Comparison of ENCODE assay signal across 10 mouse cellular contexts in the genomic region with DNA sequence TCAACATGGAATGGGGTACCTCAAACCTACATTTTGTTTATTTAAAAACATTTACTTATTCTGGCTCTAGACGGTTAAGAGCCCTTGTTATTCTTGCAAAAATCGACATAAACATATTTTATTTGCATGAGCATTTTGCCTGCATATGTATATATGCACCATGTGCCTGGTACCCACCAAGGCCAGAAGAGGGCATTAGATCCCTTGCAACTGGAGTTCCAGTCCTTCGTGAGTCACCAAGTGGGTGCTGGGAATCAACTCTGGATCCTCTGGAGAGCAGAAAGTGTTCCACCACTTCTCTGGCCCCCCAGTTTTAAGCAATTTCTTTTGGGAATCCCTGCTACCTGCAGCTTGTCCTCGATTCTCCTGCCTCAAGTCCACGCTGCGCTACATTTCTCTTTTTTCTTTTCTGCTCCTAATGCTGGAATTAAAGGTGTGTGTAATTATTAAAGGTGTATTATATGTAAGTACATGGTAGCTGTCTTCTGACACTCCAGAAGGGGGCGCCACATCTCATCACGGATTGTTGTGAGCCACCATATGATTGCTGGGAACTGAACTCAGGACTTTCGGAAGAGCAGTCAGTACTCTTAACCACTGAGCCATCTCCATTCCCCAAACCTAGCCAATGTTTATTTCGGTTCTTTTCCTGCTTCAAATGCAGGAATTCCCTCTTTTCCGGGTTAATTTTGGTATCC. TPM values are rescaled to one million over a fixed set of nuclear protein-coding genes. Genes with fewer than 3 reads are reported as not detected.
DNase-seq lines count a peak whose midpoint lies in the region; ATAC-seq and TF ChIP-seq lines count a peak whose summit lies in the region.
"Had no signal": no experiment of that assay in that cellular context is flagged by ENCODE, and none has a peak within 500 bp of the region (broad histone marks: within the 10 kb centered on the region; RNA-seq: fewer than 3 reads in every experiment).

No protein-coding gene starts in this region.

- no peak for ATAC-seq in forebrain, embryonic 13.5 days
- no peak for ATAC-seq in forebrain, embryonic 14.5 days
- no peak for ATAC-seq in megakaryocyte progenitor cell, adult 5-6 weeks (replicated peaks; ENCODE audit: poor library complexity)

- TF ChIP-seq CTCF in lung, adult 2 months (IDR thresholded peaks at IDR 0.05; ENCODE audit: insufficient read depth, low read length), result no peak

- 91% methylated on average over 11 of the region's 11 CpGs for WGBS in forebrain, embryonic 13.5 days
- 95% methylated on average over 11 of the region's 11 CpGs for WGBS in forebrain, embryonic 14.5 days
- WGBS in limb, embryonic 10.5 days, result 90% methylated on average over 11 of the region's 11 CpGs
- 92% methylated on average over 11 of the region's 11 CpGs for WGBS in lung, adult 2 months

- peaks cover 15% of the 10 kb centered on the region for H3K4me1 ChIP-seq in forebrain, embryonic 13.5 days
- H3K4me1 ChIP-seq in forebrain, embryonic 14.5 days (ENCODE audit: control insufficient read depth, insufficient read depth, low read length), result peaks cover 7% of the 10 kb centered on the region; the same call in 1 of the 2 replicates
- peaks cover 38% of the 10 kb centered on the region for H3K4me1 ChIP-seq in limb, embryonic 10.5 days
- H3K4me1 ChIP-seq in lung, adult 2 months (ENCODE audit: control insufficient read depth, insufficient read depth, low read length), result 0 out of 2 replicates have a peak, but pooled peaks cover 3% of the 10 kb centered on the region

- H3K9me3 ChIP-seq in forebrain, embryonic 13.5 days (replicated peaks), result no peaks in the 10 kb centered on the region
- no peaks in the 10 kb centered on the region for H3K9me3 ChIP-seq in forebrain, embryonic 14.5 days (replicated peaks; ENCODE audit: control insufficient read depth, low read length)
- no peaks in the 10 kb centered on the region for H3K9me3 ChIP-seq in limb, embryonic 10.5 days (replicated peaks)

- no peaks in the 10 kb centered on the region for H3K27me3 ChIP-seq in forebrain, embryonic 13.5 days
- no peaks in the 10 kb centered on the region for H3K27me3 ChIP-seq in forebrain, embryonic 14.5 days (replicated peaks; ENCODE audit: control insufficient read depth, insufficient read depth, low read length)
- H3K27me3 ChIP-seq in limb, embryonic 10.5 days (ENCODE audit: low read depth, poor library complexity, severe bottlenecking), result no peaks in the 10 kb centered on the region
- H3K27me3 ChIP-seq in splenic B cell, adult 2 months (ENCODE audit: control insufficient read depth, insufficient read depth, low read length, poor library complexity, severe bottlenecking), result no peaks in the 10 kb centered on the region

- H3K36me3 ChIP-seq in forebrain, embryonic 13.5 days (ENCODE audit: poor library complexity, severe bottlenecking), result peaks cover 23% of the 10 kb centered on the region
- peaks cover 18% of the 10 kb centered on the region for H3K36me3 ChIP-seq in forebrain, embryonic 14.5 days (ENCODE audit: control insufficient read depth, insufficient read depth, low read length)
- H3K36me3 ChIP-seq in limb, embryonic 10.5 days, result peaks cover 13% of the 10 kb centered on the region
- H3K36me3 ChIP-seq in splenic B cell, adult 2 months (ENCODE audit: control insufficient read depth, insufficient read depth, low read length, poor library complexity, severe bottlenecking), result no peaks in the 10 kb centered on the region

- no peak overlapping the region for H3K4me3 ChIP-seq in forebrain, embryonic 13.5 days
- H3K4me3 ChIP-seq in forebrain, embryonic 14.5 days (ENCODE audit: low read depth, low read length), result no peak overlapping the region
- H3K4me3 ChIP-seq in limb, embryonic 10.5 days, result peak overlapping the region; percentile 66; the same call in 1 of the 2 replicates
- H3K4me3 ChIP-seq in lung, adult 2 months (replicated peaks; ENCODE audit: extremely low read depth, low read depth, low read length), result no peak overlapping the region

- no peak overlapping the region for H3K9ac ChIP-seq in forebrain, embryonic 13.5 days
- no peak overlapping the region for H3K9ac ChIP-seq in forebrain, embryonic 14.5 days (ENCODE audit: low read length)

- no peak overlapping the region for H3K27ac ChIP-seq in forebrain, embryonic 13.5 days
- no peak overlapping the region for H3K27ac ChIP-seq in forebrain, embryonic 14.5 days (ENCODE audit: low read depth, low read length)
- H3K27ac ChIP-seq in limb, embryonic 10.5 days, result no peak overlapping the region

- H3K4me2 ChIP-seq in forebrain, embryonic 13.5 days, result peak overlapping the region; percentile 97
- no peak overlapping the region for H3K4me2 ChIP-seq in forebrain, embryonic 14.5 days (ENCODE audit: low read length)

- no peak for DNase-seq in forebrain, embryonic 14.5 days (ENCODE audit: low spot score)
- DNase-seq in thymus, postnatal 0 days (ENCODE audit: low spot score), result peak; percentile 17
- DNase-seq in thymus, postnatal 36 days, result no peak
- DNase-seq in limb, embryonic 10.5 days (ENCODE audit: low spot score), result no peak
- peak; percentile 25 for DNase-seq in splenic B cell, adult 2 months (ENCODE audit: low read depth, low spot score)
- DNase-seq in lung, adult 2 months, result no peak
- DNase-seq: adrenal gland, postnatal 14 days; embryo, embryonic 11 days had no signal

- no peak for TF ChIP-seq POLR2A in lung, adult 2 months (IDR thresholded peaks at IDR 0.05; ENCODE audit: borderline replicate concordance, extremely low read depth, low read depth, low read length)

RNA-seq across cellular contexts. Expression of gene Sv2a, which starts 14.8 kb away (rescaled TPM):
- 29.3 and 37.9 TPM in 2 replicates for polyA plus RNA-seq in forebrain, embryonic 13.5 days (2015; fragmentation: Nextera tagmentation; extraction: Ambion mirVana)
- 44.4 and 56.2 TPM in 2 replicates for polyA plus RNA-seq in forebrain, embryonic 14.5 days (2014; fragmentation: Nextera tagmentation; extraction: Ambion mirVana)
- 1.2 and 2.3 TPM in 2 replicates for polyA plus RNA-seq in thymus, postnatal 0 days (2015; fragmentation: Nextera tagmentation; extraction: Ambion mirVana)
- polyA plus RNA-seq in limb, embryonic 10.5 days (2016; fragmentation: Nextera tagmentation; extraction: Ambion mirVana), result 3.6 and 3.9 TPM in 2 replicates
- 0.34 and 0.49 TPM in 2 replicates for total RNA-seq in megakaryocyte progenitor cell, adult 5-6 weeks (2015)
- 0.21 and 0.51 TPM in 2 replicates for total RNA-seq in megakaryocyte progenitor cell, adult 5-6 weeks (2017)
- 1.5 and 1.6 TPM in 2 replicates for polyA plus RNA-seq in lung, adult 2 months (2012; rRNA removed)

RNA-seq across cellular contexts. Expression of gene Sf3b4, which starts 23.6 kb away (rescaled TPM):
- polyA plus RNA-seq in forebrain, embryonic 13.5 days (2015; fragmentation: Nextera tagmentation; extraction: Ambion mirVana), result 161 and 181 TPM in 2 replicates
- 169 and 170 TPM in 2 replicates for polyA plus RNA-seq in forebrain, embryonic 14.5 days (2014; fragmentation: Nextera tagmentation; extraction: Ambion mirVana)
- polyA plus RNA-seq in thymus, postnatal 0 days (2015; fragmentation: Nextera tagmentation; extraction: Ambion mirVana), result 129 and 151 TPM in 2 replicates
- polyA plus RNA-seq in limb, embryonic 10.5 days (2016; fragmentation: Nextera tagmentation; extraction: Ambion mirVana), result 290 and 304 TPM in 2 replicates
- total RNA-seq in megakaryocyte progenitor cell, adult 5-6 weeks (2015), result 88.5 and 92.4 TPM in 2 replicates
- 23.0 and 24.6 TPM in 2 replicates for total RNA-seq in megakaryocyte progenitor cell, adult 5-6 weeks (2017)
- 66.2 and 71.6 TPM in 2 replicates for polyA plus RNA-seq in lung, adult 2 months (2012; rRNA removed)

RNA-seq across cellular contexts. Expression of gene Bola1, which starts 23.7 kb away (rescaled TPM):
- polyA plus RNA-seq in forebrain, embryonic 13.5 days (2015; fragmentation: Nextera tagmentation; extraction: Ambion mirVana), result 82.2 and 86.6 TPM in 2 replicates
- 80.7 and 96.3 TPM in 2 replicates for polyA plus RNA-seq in forebrain, embryonic 14.5 days (2014; fragmentation: Nextera tagmentation; extraction: Ambion mirVana)
- 84.7 and 86.0 TPM in 2 replicates for polyA plus RNA-seq in thymus, postnatal 0 days (2015; fragmentation: Nextera tagmentation; extraction: Ambion mirVana)
- 74.2 and 76.5 TPM in 2 replicates for polyA plus RNA-seq in limb, embryonic 10.5 days (2016; fragmentation: Nextera tagmentation; extraction: Ambion mirVana)
- total RNA-seq in megakaryocyte progenitor cell, adult 5-6 weeks (2015), result 29.1 and 34.3 TPM in 2 replicates
- total RNA-seq in megakaryocyte progenitor cell, adult 5-6 weeks (2017), result 42.9 and 50.4 TPM in 2 replicates
- polyA plus RNA-seq in lung, adult 2 months (2012; rRNA removed), result 61.3 and 70.4 TPM in 2 replicates

RNA-seq across cellular contexts. Expression of gene Hist2h2ab, which starts 23.9 kb away (rescaled TPM):
- polyA plus RNA-seq in forebrain, embryonic 13.5 days (2015; fragmentation: Nextera tagmentation; extraction: Ambion mirVana), result 0.78 and 2.2 TPM in 2 replicates
- 1.7 TPM in 1 of 2 replicates, not detected in the other for polyA plus RNA-seq in forebrain, embryonic 14.5 days (2014; fragmentation: Nextera tagmentation; extraction: Ambion mirVana)
- 0.94 and 1.8 TPM in 2 replicates for polyA plus RNA-seq in thymus, postnatal 0 days (2015; fragmentation: Nextera tagmentation; extraction: Ambion mirVana)
- 0.63 and 1.2 TPM in 2 replicates for polyA plus RNA-seq in limb, embryonic 10.5 days (2016; fragmentation: Nextera tagmentation; extraction: Ambion mirVana)
- total RNA-seq in megakaryocyte progenitor cell, adult 5-6 weeks (2015), result 5.7 and 9.1 TPM in 2 replicates
- 113 and 300 TPM in 2 replicates for total RNA-seq in megakaryocyte progenitor cell, adult 5-6 weeks (2017)
- 1.2 and 2.7 TPM in 2 replicates for polyA plus RNA-seq in lung, adult 2 months (2012; rRNA removed)

RNA-seq across cellular contexts. Expression of gene Hist2h2ac, which starts 24.9 kb away (rescaled TPM):
- 13.2 and 13.3 TPM in 2 replicates for polyA plus RNA-seq in forebrain, embryonic 13.5 days (2015; fragmentation: Nextera tagmentation; extraction: Ambion mirVana)
- 3.4 and 7.5 TPM in 2 replicates for polyA plus RNA-seq in forebrain, embryonic 14.5 days (2014; fragmentation: Nextera tagmentation; extraction: Ambion mirVana)
- 41.4 and 51.6 TPM in 2 replicates for polyA plus RNA-seq in thymus, postnatal 0 days (2015; fragmentation: Nextera tagmentation; extraction: Ambion mirVana)
- 11.7 and 16.3 TPM in 2 replicates for polyA plus RNA-seq in limb, embryonic 10.5 days (2016; fragmentation: Nextera tagmentation; extraction: Ambion mirVana)
- total RNA-seq in megakaryocyte progenitor cell, adult 5-6 weeks (2015), result 42.3 and 43.4 TPM in 2 replicates
- 3,711 and 3,907 TPM in 2 replicates for total RNA-seq in megakaryocyte progenitor cell, adult 5-6 weeks (2017)
- polyA plus RNA-seq in lung, adult 2 months (2012; rRNA removed), result 6.0 and 7.1 TPM in 2 replicates

Comparison
In these comparisons a context has a peak if more than half of its experiments do, and no peak if none do; other contexts are left out.
1. DNase-seq: peak in thymus, postnatal 0 days (single experiment) and splenic B cell, adult 2 months (single experiment); none in forebrain, embryonic 14.5 days (single experiment), thymus, postnatal 36 days (0 of 2), limb, embryonic 10.5 days (single experiment) and lung, adult 2 months (single experiment).